Mouse (Mus musculus): ENCODE results near the gene Ppp3ca. TPM values are rescaled to one million over a fixed set of nuclear protein-coding genes. Genes with fewer than 3 reads are reported as not detected.

The Ppp3ca gene
- total and polyA plus RNA-seq, 3 experiments: 17.4 to 40.6 (median 32.0) TPM

GRCm38 (mm10) chr3:136672870-136673269 is 2.9 kb downstream of the Ppp3ca start:
- no peak overlapping the region for H3K27ac ChIP-seq (ENCODE audit: control insufficient read depth, low read depth, low read length)
- no peak overlapping the region for H3K4me3 ChIP-seq (ENCODE audit: control insufficient read depth in 1 of 2, insufficient read depth in 1 of 2, low read depth in 2 of 2, low read length in 2 of 2)
- no peak overlapping the region for H3K9ac ChIP-seq (ENCODE audit: control insufficient read depth, low read depth, low read length, poor library complexity, severe bottlenecking)

GRCm38 (mm10) chr3:136673363-136673762 is 3.4 kb downstream of the Ppp3ca start:
- Histone ChIP-seq H3K79me2 (ENCODE audit: control insufficient read depth, insufficient read depth, low read length, poor library complexity) (peaks cover 46% of the 10 kb centered on the region), H3K36me3 (ENCODE audit: control insufficient read depth in 1 of 2, insufficient read depth in 2 of 2, low read length in 2 of 2) (peaks cover 0 to 15% of the 10 kb centered on the region in 2 experiments; a peak in 2 of 4 replicates), H3K27ac (ENCODE audit: control insufficient read depth, low read depth, low read length) (no peak overlapping the region), H3K27me3 (ENCODE audit: control insufficient read depth in 1 of 2, insufficient read depth in 2 of 2, low read length in 2 of 2) (no peaks in the 10 kb centered on the region), H3K9me3 (replicated peaks; ENCODE audit: insufficient read depth, low read length) (no peaks in the 10 kb centered on the region), H3K4me1 (ENCODE audit: control insufficient read depth in 1 of 2, insufficient read depth in 2 of 2, low read length in 2 of 2) (peaks cover 1 to 7% of the 10 kb centered on the region in 2 experiments; a peak in 3 of 4 replicates), H3K9ac (ENCODE audit: control insufficient read depth, low read depth, low read length, poor library complexity, severe bottlenecking) (no peak overlapping the region), H3K4me3 (ENCODE audit: control insufficient read depth in 1 of 2, insufficient read depth in 1 of 2, low read depth in 2 of 2, low read length in 2 of 2) (no peak overlapping the region)
- TF ChIP-seq JUND (IDR thresholded peaks at IDR 0.05; ENCODE audit: low read depth, low read length) (no peak), MYB (IDR thresholded peaks at IDR 0.05; ENCODE audit: low read depth, low read length) (no peak), EP300 (IDR thresholded peaks at IDR 0.05; ENCODE audit: low read depth in 1 of 2, low read length in 2 of 2) (0 out of 4 replicates have a peak, but pooled peaks of 1 of the 2 experiments have one; percentile 21), ZKSCAN1 (IDR thresholded peaks at IDR 0.05; ENCODE audit: low read depth, low read length) (no peak), HCFC1 (IDR thresholded peaks at IDR 0.05; ENCODE audit: low read depth, low read length) (no peak), SIN3A (IDR thresholded peaks at IDR 0.05; ENCODE audit: low read length) (no peak), MAX (IDR thresholded peaks at IDR 0.05; ENCODE audit: low read length) (no peak)
- DNase-seq (ENCODE audit: low read depth, low spot score): no peak

More at GRCm38 (mm10) chr3:136672870-136673269, 2.9 kb downstream of the Ppp3ca start:
- Histone ChIP-seq H3K9me3 (replicated peaks; ENCODE audit: insufficient read depth, low read length) (no peaks in the 10 kb centered on the region), H3K79me2 (ENCODE audit: control insufficient read depth, insufficient read depth, low read length, poor library complexity) (peaks cover 46% of the 10 kb centered on the region), H3K4me1 (ENCODE audit: control insufficient read depth in 1 of 2, insufficient read depth in 2 of 2, low read length in 2 of 2) (peaks cover 6 to 7% of the 10 kb centered on the region in 2 experiments; a peak in 3 of 4 replicates), H3K36me3 (ENCODE audit: control insufficient read depth in 1 of 2, insufficient read depth in 2 of 2, low read length in 2 of 2) (peaks cover 0 to 15% of the 10 kb centered on the region in 2 experiments; a peak in 2 of 4 replicates), H3K27me3 (ENCODE audit: control insufficient read depth in 1 of 2, insufficient read depth in 2 of 2, low read length in 2 of 2) (no peaks in the 10 kb centered on the region)
- DNase-seq (ENCODE audit: low read depth, low spot score): no peak
- TF ChIP-seq ZKSCAN1 (IDR thresholded peaks at IDR 0.05; ENCODE audit: low read depth, low read length) (no peak), POLR2A (IDR thresholded peaks at IDR 0.05; ENCODE audit: control insufficient read depth in 1 of 2, insufficient read depth in 1 of 2, low read depth in 1 of 2, low read length in 2 of 2, poor library complexity in 1 of 2) (no peak), SIN3A (IDR thresholded peaks at IDR 0.05; ENCODE audit: low read length) (no peak), ELF1 (IDR thresholded peaks at IDR 0.05; ENCODE audit: low read depth, low read length) (no peak), RAD21 (IDR thresholded peaks at IDR 0.05; ENCODE audit: low read depth, low read length) (no peak)

GRCm38 (mm10) chr3:136674486-136674885 is 4.6 kb downstream of the Ppp3ca start:
- H3K9ac ChIP-seq (ENCODE audit: control insufficient read depth, low read depth, low read length, poor library complexity, severe bottlenecking): no peak overlapping the region
- no peaks in the 10 kb centered on the region for H3K9me3 ChIP-seq (replicated peaks; ENCODE audit: insufficient read depth, low read length)
- no peaks in the 10 kb centered on the region for H3K27me3 ChIP-seq (ENCODE audit: control insufficient read depth in 1 of 2, insufficient read depth in 2 of 2, low read length in 2 of 2)
- H3K4me1 ChIP-seq (ENCODE audit: control insufficient read depth in 1 of 2, insufficient read depth in 2 of 2, low read length in 2 of 2): peaks cover 0 to 7% of the 10 kb centered on the region in 2 experiments; a peak in 2 of 4 replicates
- H3K36me3 ChIP-seq (ENCODE audit: control insufficient read depth in 1 of 2, insufficient read depth in 2 of 2, low read length in 2 of 2): peaks cover 0 to 13% of the 10 kb centered on the region in 2 experiments; a peak in 2 of 4 replicates
- no peak for DNase-seq (ENCODE audit: low read depth, low spot score)
- no peak overlapping the region for H3K4me3 ChIP-seq (ENCODE audit: control insufficient read depth in 1 of 2, insufficient read depth in 1 of 2, low read depth in 2 of 2, low read length in 2 of 2)
- TF ChIP-seq CHD1 (IDR thresholded peaks at IDR 0.05; ENCODE audit: low read depth, low read length) (no peak), ZMIZ1 (IDR thresholded peaks at IDR 0.05; ENCODE audit: low read depth, low read length) (no peak), MAFK (IDR thresholded peaks at IDR 0.05; ENCODE audit: borderline replicate concordance, low read depth, low read length) (no peak), EP300 (IDR thresholded peaks at IDR 0.05; ENCODE audit: low read depth in 1 of 2, low read length in 2 of 2) (no peak), ZNF384 (IDR thresholded peaks at IDR 0.05; ENCODE audit: low read depth, low read length) (no peak), POLR2AphosphoS5 (IDR thresholded peaks at IDR 0.05; ENCODE audit: borderline replicate concordance, low read depth, low read length) (no peak), ZC3H11A (IDR thresholded peaks at IDR 0.05; ENCODE audit: low read depth, low read length) (no peak), ETS1 (IDR thresholded peaks at IDR 0.05; ENCODE audit: low read depth, low read length) (no peak), CHD2 (IDR thresholded peaks at IDR 0.05; ENCODE audit: low read length) (no peak), RCOR1 (IDR thresholded peaks at IDR 0.05; ENCODE audit: low read depth, low read length) (no peak), BHLHE40 (IDR thresholded peaks at IDR 0.05; ENCODE audit: borderline replicate concordance, low read depth, low read length) (no peak), USF2 (IDR thresholded peaks at IDR 0.05; ENCODE audit: borderline replicate concordance in 1 of 2, insufficient read depth in 1 of 2, low read depth in 1 of 2, low read length in 2 of 2) (no peak), CTCF (IDR thresholded peaks at IDR 0.05 in 2 of 3, conservative IDR thresholded peaks at IDR 0.05 in 1 of 3; ENCODE audit: control insufficient read depth in 1 of 3, insufficient read depth in 1 of 3, low read depth in 2 of 3, low read length in 3 of 3, poor library complexity in 1 of 3, severe bottlenecking in 1 of 3) (no peak), TAL1 (IDR thresholded peaks at IDR 0.05; ENCODE audit: low read length) (no peak), JUND (IDR thresholded peaks at IDR 0.05; ENCODE audit: low read depth, low read length) (no peak), NELFE (IDR thresholded peaks at IDR 0.05; ENCODE audit: low read depth, low read length) (no peak), MEF2A (IDR thresholded peaks at IDR 0.05; ENCODE audit: extremely low read depth, insufficient replicate concordance, low read depth, low read length, poor library complexity, severe bottlenecking) (no peak)
- H3K27ac ChIP-seq (ENCODE audit: control insufficient read depth, low read depth, low read length): no peak overlapping the region
- H3K79me2 ChIP-seq (ENCODE audit: control insufficient read depth, insufficient read depth, low read length, poor library complexity): peaks cover 51% of the 10 kb centered on the region

Data from MEL (cell line).